Mouse (Mus musculus) limb, embryonic 14.5 days (tissue): Measurements from ENCODE around the gene Olfr279. TPM values are rescaled to one million over a fixed set of nuclear protein-coding genes. Genes with fewer than 3 reads are reported as not detected.

Source experiments
- ATAC-seq: fragments of 200-750 bp; cut with Nextera tagmentation; 2 replicates; pipeline ENCODE4 v1.8.0; 2017; ENCODE audit warnings: low read depth, moderate number of reproducible peaks, moderate TSS enrichment; ENCODE audit not compliant: low FRiP score
- DNase-seq: peaks from one replicate; pipeline ENCODE4 v3.0.0-alpha.2; 2015; ENCODE audit warnings: low spot score
- H3K27ac ChIP-seq: fragments of 300-500 bp; sonication (generic); replicated peaks from 2 replicates; pipeline ENCODE4 v1.5.1; 2014; ENCODE audit warnings: low read depth, mild to moderate bottlenecking, low read length, moderate library complexity, mixed read lengths
- H3K27me3 ChIP-seq: fragments of 300-500 bp; sonication (generic); 2 replicates; pipeline ENCODE4 v1.6.1; 2014; ENCODE audit warnings: low read length, mixed read lengths; ENCODE audit not compliant: control insufficient read depth, insufficient read depth
- H3K36me3 ChIP-seq: fragments of 300-500 bp; sonication (generic); 2 replicates; pipeline ENCODE4 v1.6.1; 2014; ENCODE audit warnings: mild to moderate bottlenecking, low read length, moderate library complexity, mixed read lengths; ENCODE audit not compliant: control insufficient read depth, insufficient read depth
- H3K4me1 ChIP-seq: fragments of 300-500 bp; sonication (generic); 2 replicates; pipeline ENCODE4 v1.6.1; 2014; ENCODE audit warnings: antibody characterized with exemption, low read length, mixed read lengths; ENCODE audit not compliant: control insufficient read depth, insufficient read depth
- H3K4me2 ChIP-seq: fragments of 300-500 bp; sonication (generic); replicated peaks from 2 replicates; pipeline ENCODE4 v1.6.1; 2014; ENCODE audit warnings: low read depth, mild to moderate bottlenecking, low read length, moderate library complexity; ENCODE audit not compliant: severe bottlenecking
- H3K4me3 ChIP-seq: fragments of 300-500 bp; sonication (generic); replicated peaks from 2 replicates; pipeline ENCODE4 v1.5.1; 2014; ENCODE audit warnings: low read length
- H3K9ac ChIP-seq: fragments of 300-500 bp; sonication (generic); 2 replicates; pipeline ENCODE4 v1.6.1; 2014; ENCODE audit warnings: mild to moderate bottlenecking, low read depth, low read length, moderate library complexity; ENCODE audit not compliant: severe bottlenecking
- H3K9me3 ChIP-seq: fragments of 300-500 bp; sonication (generic); 2 replicates; pipeline ENCODE4 v1.6.1; 2016; ENCODE audit warnings: low read length; ENCODE audit not compliant: control insufficient read depth
- POLR2A ChIP-seq: fragments of 200-500 bp; IDR thresholded peaks from 2 replicates; pipeline ENCODE4 v1.8.0; 2012; ENCODE audit warnings: inconsistent platforms, mild to moderate bottlenecking, moderate library complexity, borderline replicate concordance; ENCODE audit not compliant: insufficient read depth, insufficient read length; ENCODE audit errors: extremely low read depth
- WGBS: fragments of 180-500 bp; shearing (Covaris S2); extraction: QIAGEN DNeasy Blood & Tissue Kit; methylation state at CpG from one replicate; pipeline ENCODE4 v1.1.7; 2014; 5-methylcytosine and 5-hydroxymethylcytosine counted together
- polyA plus RNA-seq, 2 experiments: library from polyadenylated mRNA; depleted of rRNA in 1 of 2; stranded (reverse) in 1 of 2; unstranded in 1 of 2; fragments of >200 nt; fragmentation: Nextera tagmentation in 1 of 2; extraction: Ambion mirVana in 1 of 2; gene quantifications; 2 replicates each; pipeline versions ENCODE4 v1.2.1 to v1.2.3; 2012 to 2014

Gene Olfr279
- polyA plus RNA-seq, 2 experiments: not detected

DNA sequence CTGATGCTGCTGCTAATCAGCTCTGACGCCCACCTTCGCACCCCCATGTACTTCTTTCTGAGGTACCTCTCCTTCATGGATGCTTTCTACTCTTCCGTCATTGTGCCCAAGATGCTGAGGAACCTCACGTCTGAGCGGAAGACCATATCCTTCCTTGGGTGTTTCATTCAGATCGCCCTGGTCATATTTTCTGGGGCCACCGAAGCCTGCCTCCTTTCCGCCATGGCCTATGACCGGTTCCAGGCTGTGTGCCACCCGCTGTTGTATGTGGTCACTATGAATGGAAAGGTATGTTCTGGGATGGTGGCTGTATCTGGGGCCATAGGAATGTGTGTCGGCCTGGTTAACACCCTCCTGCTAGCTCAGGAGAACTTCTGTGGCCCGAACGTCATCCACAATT lies 20.7 kb upstream of the Olfr279 start:
- Histone ChIP-seq H3K9me3 (no peaks in the 10 kb centered on the region), H3K4me2 (no peak overlapping the region), H3K9ac (no peak overlapping the region), H3K4me3 (no peak overlapping the region), H3K4me1 (no peaks in the 10 kb centered on the region), H3K27me3 (no peaks in the 10 kb centered on the region), H3K27ac (no peak overlapping the region), H3K36me3 (no peaks in the 10 kb centered on the region)
- no peak for ATAC-seq
- WGBS: 88% methylated on average over 13 of the region's 13 CpGs
- no peak for DNase-seq
- no peak for TF ChIP-seq POLR2A

DNA sequence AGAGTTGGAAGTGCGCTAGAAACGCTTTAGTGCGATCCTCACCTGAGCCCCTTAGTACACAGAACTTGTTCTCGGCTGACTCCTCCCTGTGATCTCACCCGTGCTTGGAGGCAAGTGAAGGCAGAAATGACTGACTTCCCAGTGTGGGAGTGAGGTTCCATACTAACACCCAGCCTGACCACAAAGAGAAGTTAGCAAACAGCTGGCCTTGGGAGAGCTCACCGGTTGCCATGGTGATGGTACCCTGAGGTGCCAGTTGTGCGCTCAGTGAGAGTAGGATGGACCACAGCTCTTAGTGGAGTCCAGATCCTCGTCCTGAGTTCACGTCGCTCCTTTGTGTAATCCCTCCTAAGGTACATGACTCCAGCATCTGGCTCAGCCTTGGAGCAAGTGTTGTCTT lies 17.2 kb upstream of the Olfr279 start:
- Histone ChIP-seq H3K9ac (no peak overlapping the region), H3K36me3 (no peaks in the 10 kb centered on the region), H3K4me1 (no peaks in the 10 kb centered on the region), H3K4me3 (no peak overlapping the region), H3K27ac (no peak overlapping the region), H3K27me3 (no peaks in the 10 kb centered on the region), H3K9me3 (no peaks in the 10 kb centered on the region), H3K4me2 (no peak overlapping the region)
- DNase-seq (no peak), ATAC-seq (no peak)
- no peak for TF ChIP-seq POLR2A
- 75% methylated on average over 10 of the region's 10 CpGs for WGBS

DNA sequence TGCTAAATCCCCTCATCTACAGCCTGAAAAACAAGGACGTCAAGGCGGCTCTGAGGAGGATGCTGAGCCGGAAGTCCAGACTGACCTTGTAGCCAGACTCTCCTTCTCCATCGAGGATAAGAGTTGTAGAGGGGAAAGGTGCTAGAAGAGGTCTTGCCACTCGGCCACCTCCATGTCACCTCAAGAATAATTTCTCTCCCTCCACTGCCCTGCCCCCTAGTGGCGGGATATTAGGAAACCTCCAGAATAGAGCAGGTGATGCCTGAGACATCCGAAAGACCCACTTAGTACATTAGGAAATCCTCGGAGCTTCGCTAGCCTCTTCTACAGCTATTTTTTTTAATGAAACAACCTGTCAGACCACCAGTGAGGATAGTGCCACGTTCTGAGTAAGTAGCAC lies 16.8 kb upstream of the Olfr279 start:
- Histone ChIP-seq H3K9ac (no peak overlapping the region), H3K9me3 (no peaks in the 10 kb centered on the region), H3K27me3 (no peaks in the 10 kb centered on the region), H3K4me1 (no peaks in the 10 kb centered on the region), H3K4me3 (no peak overlapping the region), H3K36me3 (no peaks in the 10 kb centered on the region), H3K27ac (no peak overlapping the region), H3K4me2 (no peak overlapping the region)
- TF ChIP-seq POLR2A: no peak
- 50% methylated on average over 10 of the region's 10 CpGs for WGBS
- DNase-seq (no peak), ATAC-seq (no peak)

DNA sequence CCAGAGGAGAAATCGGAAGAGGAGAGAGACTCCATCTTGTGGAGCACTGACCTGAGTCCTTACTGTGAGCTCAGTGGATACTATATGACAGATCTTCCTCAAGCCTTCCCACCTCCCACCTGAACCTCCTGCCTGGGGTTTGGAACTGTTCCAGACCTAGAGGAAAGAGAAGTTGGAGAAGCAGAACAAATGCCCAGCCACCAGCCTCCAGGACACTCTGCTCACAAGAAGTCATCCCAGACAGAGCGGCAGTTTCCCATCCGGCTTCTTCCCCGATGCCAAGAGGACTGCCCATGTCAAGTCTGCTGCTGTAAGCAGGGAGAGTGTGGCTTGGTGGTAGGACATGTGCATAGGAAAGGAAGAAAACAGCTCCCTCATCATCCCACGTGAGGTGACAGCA lies 15.9 kb upstream of the Olfr279 start:
- ATAC-seq: no peak
- no peak overlapping the region for H3K4me2 ChIP-seq
- no peak overlapping the region for H3K4me3 ChIP-seq
- no peak for DNase-seq
- no peaks in the 10 kb centered on the region for H3K36me3 ChIP-seq
- no peak for TF ChIP-seq POLR2A
- 81% methylated on average over 5 of the region's 5 CpGs for WGBS
- no peaks in the 10 kb centered on the region for H3K9me3 ChIP-seq
- no peak overlapping the region for H3K9ac ChIP-seq
- no peaks in the 10 kb centered on the region for H3K27me3 ChIP-seq
- H3K4me1 ChIP-seq: no peaks in the 10 kb centered on the region
- no peak overlapping the region for H3K27ac ChIP-seq

DNA sequence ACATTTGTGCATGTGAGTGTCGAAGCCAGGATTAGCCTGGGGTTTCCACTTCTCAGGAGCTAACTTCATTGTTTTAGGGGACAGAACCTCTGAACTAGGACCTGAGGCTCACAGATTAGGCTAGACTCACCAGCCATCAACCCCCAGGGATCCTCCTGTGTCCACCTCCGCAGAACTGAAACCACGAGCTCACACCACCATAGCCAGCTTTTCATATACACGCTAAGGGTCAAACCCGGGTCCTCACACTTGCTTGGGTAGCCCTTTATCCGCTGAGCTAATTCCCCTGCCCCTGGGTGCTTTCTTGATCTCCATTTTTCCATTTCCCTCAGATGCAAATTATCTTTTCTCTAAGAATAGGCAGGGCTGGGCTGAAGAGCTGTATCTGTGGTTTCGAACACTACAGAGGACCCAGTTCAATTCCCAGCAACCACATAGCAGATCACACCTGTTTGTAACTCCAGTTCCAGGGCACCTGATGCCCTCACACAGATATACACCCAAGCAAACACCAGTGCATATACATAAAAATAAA lies 12.6 kb upstream of the Olfr279 start:
- no peak for DNase-seq
- Histone ChIP-seq H3K9me3 (no peaks in the 10 kb centered on the region), H3K4me3 (no peak overlapping the region), H3K4me1 (no peaks in the 10 kb centered on the region), H3K4me2 (no peak overlapping the region), H3K27ac (no peak overlapping the region), H3K36me3 (no peaks in the 10 kb centered on the region), H3K27me3 (no peaks in the 10 kb centered on the region), H3K9ac (no peak overlapping the region)
- TF ChIP-seq POLR2A: no peak
- 71% methylated on average over 7 of the region's 7 CpGs for WGBS
- no peak for ATAC-seq

DNA sequence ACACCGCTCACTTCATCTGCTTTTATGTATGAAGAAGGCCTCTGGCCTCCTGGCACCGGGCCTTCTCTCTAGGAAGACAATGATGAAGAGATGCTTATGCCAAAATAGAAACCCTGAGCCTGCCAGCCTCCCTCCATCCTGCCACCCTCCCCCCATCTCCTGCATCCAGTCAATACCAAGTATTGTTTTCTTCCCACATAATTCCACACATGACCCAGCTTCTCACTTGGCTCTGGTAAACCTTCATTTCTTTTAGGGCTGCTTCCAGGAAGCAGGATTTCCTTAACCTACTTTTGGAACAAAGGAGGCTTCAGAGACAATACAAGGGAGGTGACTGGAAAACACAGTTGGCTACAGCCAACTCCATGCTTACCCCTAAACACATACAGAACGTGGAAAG lies 9.5 kb upstream of the Olfr279 start, which contains the start of gene Lalba:
Gene Lalba, minus strand, starts transcription at position 21 of the 400 bp plus-strand sequence.
- no peak within 1 kb of the TSS for H3K4me2 ChIP-seq
- no peak within 1 kb of the TSS for H3K27ac ChIP-seq
- no peak within 1 kb of the TSS for H3K4me3 ChIP-seq
- H3K36me3 ChIP-seq: no peaks in the 10 kb centered on the region
- H3K9me3 ChIP-seq: no peaks in the 10 kb centered on the region
- no peaks in the 10 kb centered on the region for H3K27me3 ChIP-seq
- no peak for TF ChIP-seq POLR2A
- no peak for ATAC-seq
- 70% methylated on average over 3 of the region's 3 CpGs for WGBS
- H3K4me1 ChIP-seq: no peaks in the 10 kb centered on the region
- DNase-seq: no peak
- H3K9ac ChIP-seq: no peak within 1 kb of the TSS
